Mouse (Mus musculus) forebrain, embryonic 12.5 days (tissue): ENCODE measurements around the gene Snx17. TPM values are rescaled to one million over a fixed set of nuclear protein-coding genes. Genes with fewer than 3 reads are reported as not detected.
"Not testable (repeated sequence)": the region's sequence is repeated elsewhere in the genome, so short reads cannot be mapped to it uniquely, and the experiment has no call there.

ENCODE experiments used
- ATAC-seq: fragments of 200-750 bp; cut with Nextera tagmentation; 2 replicates; pipeline ENCODE4 v1.8.0; 2017; ENCODE audit warnings: moderate TSS enrichment; ENCODE audit not compliant: low FRiP score
- H3K27ac ChIP-seq: fragments of 300-500 bp; sonication (generic); 2 replicates; pipeline ENCODE4 v1.5.1; 2016; ENCODE audit warnings: mild to moderate bottlenecking
- H3K27me3 ChIP-seq: fragments of 300-500 bp; sonication (generic); 2 replicates; pipeline ENCODE4 v1.6.1; 2016; ENCODE audit warnings: mild to moderate bottlenecking
- H3K36me3 ChIP-seq: fragments of 300-500 bp; sonication (generic); replicated peaks from 2 replicates; pipeline ENCODE4 v1.6.1; 2016; ENCODE audit warnings: mild to moderate bottlenecking
- H3K4me1 ChIP-seq: fragments of 300-500 bp; sonication (generic); 2 replicates; pipeline ENCODE4 v1.6.1; 2016
- H3K4me2 ChIP-seq: fragments of 300-500 bp; sonication (generic); 2 replicates; pipeline ENCODE4 v1.6.1; 2016; ENCODE audit warnings: mild to moderate bottlenecking, moderate library complexity
- H3K4me3 ChIP-seq: fragments of 300-500 bp; sonication (generic); replicated peaks from 2 replicates; pipeline ENCODE4 v1.5.1; 2016; ENCODE audit warnings: mild to moderate bottlenecking
- H3K9ac ChIP-seq: fragments of 300-500 bp; sonication (generic); 2 replicates; pipeline ENCODE4 v1.6.1; 2016; ENCODE audit warnings: mild to moderate bottlenecking
- H3K9me3 ChIP-seq: fragments of 300-500 bp; sonication (generic); 2 replicates; pipeline ENCODE4 v1.6.1; 2016
- WGBS: fragments of 180-500 bp; shearing (Covaris S2); methylation state at CpG from one replicate; pipeline ENCODE4 v1.1.7; 2016; 5-methylcytosine and 5-hydroxymethylcytosine counted together
- polyA plus RNA-seq: library from polyadenylated mRNA; unstranded; fragments of >200 nt; fragmentation: Nextera tagmentation; extraction: Ambion mirVana; gene quantifications from 2 replicates; pipeline ENCODE4 v1.2.1, GENCODE M21; 2016

Snx17 gene
- polyA plus RNA-seq, 1 experiment from 2014 or later = 141 TPM

DNA sequence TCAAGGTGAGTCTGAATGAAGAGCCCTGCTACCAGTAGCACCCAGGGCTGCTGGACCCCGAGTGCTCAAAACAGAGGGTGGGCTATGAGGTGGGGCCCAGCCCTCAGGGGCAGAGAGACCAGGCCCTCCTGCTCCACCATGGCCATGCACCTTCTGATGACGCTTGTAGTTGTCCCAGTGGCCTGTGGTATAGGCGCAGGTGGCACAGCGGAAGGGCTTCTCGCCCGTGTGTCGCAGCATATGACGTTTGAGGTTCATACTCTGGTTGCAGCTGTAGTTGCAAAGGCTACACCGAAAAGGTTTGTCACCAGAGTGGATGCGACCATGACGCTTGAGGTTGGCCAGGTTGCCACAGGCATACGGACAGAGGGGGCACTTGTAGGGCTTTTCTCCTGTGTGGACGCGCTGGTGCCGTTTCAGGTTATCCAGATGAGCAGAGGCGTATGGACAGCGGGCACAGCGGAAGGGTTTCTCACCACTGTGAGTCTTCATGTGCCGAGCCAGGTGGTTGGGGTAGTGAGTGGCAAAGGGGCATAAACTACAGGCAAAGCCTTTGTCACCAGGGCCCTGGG is 6.4 kb downstream of the Snx17 start:
- WGBS = 90% methylated on average over 19 of the region's 19 CpGs

DNA sequence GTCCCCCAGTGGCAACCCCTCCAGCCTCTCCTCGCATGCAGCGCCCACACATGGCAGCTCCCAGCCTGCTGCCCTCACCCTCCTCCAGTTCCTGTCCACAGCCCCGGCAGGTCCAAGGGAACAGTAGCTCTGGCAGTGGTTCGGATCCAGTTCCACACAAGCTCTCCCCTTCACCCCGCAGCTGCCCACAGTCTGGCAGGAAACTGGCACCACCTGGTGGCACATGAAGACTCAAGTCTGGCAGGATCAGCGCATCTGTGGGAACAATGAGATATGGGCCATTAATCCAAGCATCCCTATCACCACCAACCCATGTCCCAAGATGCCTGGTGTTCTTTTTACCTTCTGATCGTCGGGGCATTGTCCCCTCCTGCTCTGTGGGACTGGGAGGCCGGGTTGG is 6.9 kb downstream of the Snx17 start:
- H3K27me3 ChIP-seq = no peaks in the 10 kb centered on the region
- no peak for ATAC-seq
- H3K9me3 ChIP-seq = peaks cover 5% of the 10 kb centered on the region
- H3K4me3 ChIP-seq = peak overlapping the region; percentile 14
- H3K27ac ChIP-seq = peak overlapping the region; percentile 10; the same call in 1 of the 2 replicates
- 85% methylated on average over 9 of the region's 9 CpGs for WGBS
- H3K4me2 ChIP-seq = no peak overlapping the region
- no peak overlapping the region for H3K9ac ChIP-seq
- peaks cover 25% of the 10 kb centered on the region for H3K4me1 ChIP-seq
- H3K36me3 ChIP-seq = peaks cover 82% of the 10 kb centered on the region

More for the DNA sequence above, 6.4 kb downstream of the Snx17 start:
- ATAC-seq = no peak
- no peak overlapping the region for H3K4me2 ChIP-seq
- peaks cover 28% of the 10 kb centered on the region for H3K4me1 ChIP-seq
- 0 out of 2 replicates have a peak overlapping the region, but pooled peaks have one; percentile 10 for H3K27ac ChIP-seq
- H3K36me3 ChIP-seq = peaks cover 82% of the 10 kb centered on the region
- no peaks in the 10 kb centered on the region for H3K27me3 ChIP-seq
- H3K4me3 ChIP-seq = no peak overlapping the region
- peaks cover 5% of the 10 kb centered on the region for H3K9me3 ChIP-seq
- H3K9ac ChIP-seq = no peak overlapping the region

DNA sequence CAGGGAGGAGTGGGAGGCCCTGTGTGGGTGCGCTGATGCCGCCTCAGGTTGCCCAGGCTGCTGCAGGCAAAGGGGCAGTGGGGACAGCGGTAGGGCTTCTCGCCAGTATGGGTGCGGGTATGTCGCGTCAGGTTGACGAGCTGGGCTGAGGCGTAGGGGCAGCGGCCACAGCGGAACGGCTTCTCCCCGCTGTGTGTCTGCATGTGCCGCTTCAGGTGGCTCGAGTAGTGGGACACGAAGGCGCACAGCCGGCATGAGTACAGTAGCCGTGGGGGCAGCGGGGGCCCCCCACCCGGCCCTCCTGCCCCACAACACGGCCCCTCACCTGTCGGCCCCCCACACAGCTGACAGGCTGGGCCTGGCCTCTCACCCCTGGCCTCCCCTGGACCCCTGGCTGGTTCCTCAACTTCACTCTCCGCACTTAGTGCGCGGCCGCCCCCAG is 7.3 kb downstream of the Snx17 start:
- no peak overlapping the region for H3K9ac ChIP-seq
- H3K36me3 ChIP-seq = peaks cover 82% of the 10 kb centered on the region
- peak overlapping the region; percentile 10; the same call in 1 of the 2 replicates for H3K27ac ChIP-seq
- H3K4me1 ChIP-seq = peaks cover 25% of the 10 kb centered on the region
- no peak overlapping the region for H3K4me2 ChIP-seq
- no peak for ATAC-seq
- peak overlapping the region; percentile 14 for H3K4me3 ChIP-seq
- H3K9me3 ChIP-seq = peaks cover 5% of the 10 kb centered on the region
- no peaks in the 10 kb centered on the region for H3K27me3 ChIP-seq
- 90% methylated on average over 27 of the region's 27 CpGs for WGBS

DNA sequence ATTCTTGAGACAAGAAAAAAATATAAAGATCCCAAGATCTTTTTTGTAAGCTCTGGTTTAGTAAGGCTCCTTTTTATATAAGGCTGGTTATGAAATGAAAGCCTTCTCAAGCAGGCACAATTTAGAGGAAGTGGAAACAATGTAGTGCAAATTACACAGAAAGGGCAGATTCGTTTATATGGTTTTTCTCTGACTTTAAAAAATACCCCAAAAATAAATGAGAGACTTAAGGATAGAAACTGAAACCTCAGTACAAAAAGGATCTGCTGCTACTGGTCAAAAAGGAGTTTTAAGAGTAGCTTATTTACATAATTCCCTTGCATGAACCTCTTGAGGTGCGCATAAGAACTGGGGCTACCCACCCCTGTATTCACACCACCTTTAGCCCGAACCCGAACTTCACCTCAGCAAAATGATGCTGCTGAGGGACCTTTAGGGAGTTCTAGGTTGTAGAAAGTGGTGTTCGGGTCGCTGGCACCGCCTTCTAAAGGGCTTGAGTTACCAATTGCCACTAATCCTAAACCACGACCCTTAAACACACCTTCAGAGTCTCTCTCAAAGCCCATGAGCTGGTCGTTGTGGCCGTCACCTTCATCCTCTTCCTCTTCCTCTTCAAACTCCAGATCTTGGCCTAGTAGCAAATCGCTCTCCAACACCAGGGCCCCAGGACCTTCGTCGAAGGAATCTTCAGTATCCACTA is 8.2 kb downstream of the Snx17 start:
- 20% methylated on average over 13 of the region's 13 CpGs for WGBS
- no peaks in the 10 kb centered on the region for H3K27me3 ChIP-seq
- peak overlapping the region; percentile 88 for H3K4me3 ChIP-seq
- peak overlapping the region; percentile 79 for H3K27ac ChIP-seq
- H3K4me1 ChIP-seq = peaks cover 25% of the 10 kb centered on the region
- peak overlapping the region; percentile 90 for H3K9ac ChIP-seq
- peaks cover 5% of the 10 kb centered on the region for H3K9me3 ChIP-seq
- ATAC-seq = no peak
- H3K36me3 ChIP-seq = peaks cover 81% of the 10 kb centered on the region
- H3K4me2 ChIP-seq = peak overlapping the region; percentile 83

DNA sequence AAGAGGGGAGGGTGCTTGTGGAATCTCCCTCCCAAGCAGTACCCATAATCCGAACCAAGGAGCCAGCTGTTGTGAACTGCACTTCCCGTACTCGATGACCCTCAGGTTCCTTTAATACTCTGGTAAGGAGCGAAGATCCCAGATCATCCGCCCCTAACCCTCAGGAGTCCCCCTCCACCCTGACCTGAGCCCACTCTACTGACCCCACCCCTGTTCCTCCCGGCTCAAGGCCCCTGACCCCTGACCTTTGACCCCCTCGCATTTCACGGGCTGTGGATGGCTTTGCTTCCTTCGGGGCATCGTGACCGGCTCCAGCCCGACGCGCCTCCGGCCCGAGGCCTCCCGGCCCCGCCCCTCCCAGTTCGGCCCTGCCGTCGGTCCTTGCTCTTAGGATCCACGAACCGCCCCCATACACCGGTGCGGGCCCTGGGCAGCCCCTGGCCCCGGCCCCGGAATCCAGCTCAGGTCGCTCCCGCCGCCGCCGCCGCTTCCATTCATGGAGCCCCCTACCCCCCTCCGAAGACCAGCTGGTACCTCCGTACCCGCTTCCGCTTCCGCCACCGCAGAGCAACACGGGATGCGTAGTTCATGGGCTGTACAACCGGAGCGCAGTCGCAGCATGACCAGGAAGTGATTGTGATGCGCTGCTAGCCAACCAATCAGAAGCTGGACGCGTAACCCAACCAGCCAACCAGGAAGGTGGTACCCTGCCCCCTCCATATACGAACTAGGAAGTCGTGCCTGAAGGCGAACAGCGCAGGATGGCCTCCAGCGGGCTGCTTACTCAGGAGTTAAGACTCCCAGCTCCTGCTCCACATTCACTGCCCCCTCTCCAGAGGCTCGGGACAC is 8.9 kb downstream of the Snx17 start, which contains the start of gene Zfp513:
Gene Zfp513 (minus strand): TSS at position 562 of the 849 bp plus-strand sequence.
- peak within 1 kb of the TSS; percentile 83 for H3K4me2 ChIP-seq
- H3K27me3 ChIP-seq = no peaks in the 10 kb centered on the region
- peaks cover 5% of the 10 kb centered on the region for H3K9me3 ChIP-seq
- ATAC-seq = peak; percentile 97
- peaks cover 79% of the 10 kb centered on the region for H3K36me3 ChIP-seq
- H3K27ac ChIP-seq = peak within 1 kb of the TSS; percentile 79
- WGBS = under 1% methylated on average over 52 of the region's 53 CpGs
- peaks cover 25% of the 10 kb centered on the region for H3K4me1 ChIP-seq
- peak within 1 kb of the TSS; percentile 90 for H3K9ac ChIP-seq
- H3K4me3 ChIP-seq = peak within 1 kb of the TSS; percentile 88

DNA sequence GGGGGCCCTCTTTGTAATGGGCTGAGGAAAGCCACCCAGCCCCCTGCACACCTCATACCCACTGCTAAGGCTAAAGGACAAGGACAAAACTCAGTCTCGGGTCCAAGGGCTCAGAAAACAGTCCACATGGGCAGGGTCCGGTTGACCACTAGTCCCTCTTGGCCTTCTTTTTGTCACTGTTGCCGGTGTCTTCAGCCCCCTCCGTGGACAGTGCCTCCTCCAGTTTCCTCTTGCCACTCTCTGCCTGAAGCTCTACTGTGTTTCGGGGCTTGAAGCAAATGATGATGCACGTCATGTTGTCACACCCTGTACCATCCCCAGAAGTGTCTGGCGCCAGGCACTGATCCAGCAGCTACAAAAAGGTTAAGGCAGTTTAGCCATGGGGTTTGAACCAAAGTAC is 9.9 kb downstream of the Snx17 start:
- 80% methylated on average over 7 of the region's 7 CpGs for WGBS
- H3K9ac ChIP-seq = peak overlapping the region; percentile 31
- no peaks in the 10 kb centered on the region for H3K27me3 ChIP-seq
- peak overlapping the region; percentile 83 for H3K4me2 ChIP-seq
- H3K9me3 ChIP-seq = peaks cover 5% of the 10 kb centered on the region
- peak overlapping the region; percentile 79 for H3K27ac ChIP-seq
- peaks cover 79% of the 10 kb centered on the region for H3K36me3 ChIP-seq
- no peak for ATAC-seq
- peak overlapping the region; percentile 88 for H3K4me3 ChIP-seq
- peaks cover 25% of the 10 kb centered on the region for H3K4me1 ChIP-seq

DNA sequence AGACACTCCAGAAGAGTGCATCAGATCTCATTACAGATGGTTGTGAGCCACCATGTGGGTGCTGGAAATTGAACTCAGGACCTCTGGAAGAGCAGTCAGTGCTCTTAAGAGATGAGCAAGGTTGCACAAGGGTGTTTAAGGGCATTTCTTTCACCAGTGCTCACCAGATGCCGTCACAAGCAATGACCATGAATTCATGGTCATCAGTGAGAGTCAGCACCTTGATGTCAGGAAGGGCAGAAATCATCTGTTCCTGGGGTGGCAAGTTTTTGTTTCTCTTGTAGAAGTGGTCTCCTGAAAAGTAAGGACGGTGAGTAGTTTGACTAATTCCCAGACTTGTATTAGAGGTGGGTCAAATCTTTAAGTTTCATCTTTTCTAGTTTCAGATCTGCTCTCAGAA is 10.8 kb downstream of the Snx17 start:
- Histone ChIP-seq H3K4me2 (no peak overlapping the region), H3K4me1 (peaks cover 25% of the 10 kb centered on the region), H3K27me3 (no peaks in the 10 kb centered on the region), H3K27ac (no peak overlapping the region), H3K9ac (no peak overlapping the region), H3K36me3 (peaks cover 78% of the 10 kb centered on the region), H3K9me3 (peaks cover 5% of the 10 kb centered on the region), H3K4me3 (no peak overlapping the region)
- 92% methylated on average over 2 of the region's 2 CpGs for WGBS
- no peak for ATAC-seq

DNA sequence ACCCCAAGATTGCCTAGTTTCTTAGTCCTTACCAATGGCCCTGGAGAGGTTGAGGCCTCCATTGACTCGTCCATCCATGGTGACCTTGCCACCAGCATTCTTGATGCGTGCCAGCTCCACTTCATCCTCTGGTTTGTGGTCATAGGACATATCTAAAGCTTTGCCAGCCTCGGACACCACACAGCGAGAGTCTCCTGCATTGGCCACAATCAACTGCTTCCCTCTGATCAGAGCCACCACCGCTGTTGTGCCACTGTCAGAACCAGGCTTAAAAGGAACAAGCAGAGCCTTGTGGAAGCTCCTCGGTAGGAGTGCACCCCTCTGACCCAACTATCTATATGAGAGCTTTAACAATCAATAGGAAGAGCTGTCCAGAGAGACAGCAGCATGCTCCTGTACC is 11.4 kb downstream of the Snx17 start:
- Histone ChIP-seq H3K4me2 (no peak overlapping the region), H3K4me1 (peaks cover 25% of the 10 kb centered on the region), H3K36me3 (peaks cover 72% of the 10 kb centered on the region), H3K4me3 (no peak overlapping the region), H3K9me3 (peaks cover 5% of the 10 kb centered on the region), H3K27me3 (no peaks in the 10 kb centered on the region), H3K9ac (no peak overlapping the region), H3K27ac (no peak overlapping the region)
- WGBS = 96% methylated on average over 6 of the region's 6 CpGs
- no peak for ATAC-seq

DNA sequence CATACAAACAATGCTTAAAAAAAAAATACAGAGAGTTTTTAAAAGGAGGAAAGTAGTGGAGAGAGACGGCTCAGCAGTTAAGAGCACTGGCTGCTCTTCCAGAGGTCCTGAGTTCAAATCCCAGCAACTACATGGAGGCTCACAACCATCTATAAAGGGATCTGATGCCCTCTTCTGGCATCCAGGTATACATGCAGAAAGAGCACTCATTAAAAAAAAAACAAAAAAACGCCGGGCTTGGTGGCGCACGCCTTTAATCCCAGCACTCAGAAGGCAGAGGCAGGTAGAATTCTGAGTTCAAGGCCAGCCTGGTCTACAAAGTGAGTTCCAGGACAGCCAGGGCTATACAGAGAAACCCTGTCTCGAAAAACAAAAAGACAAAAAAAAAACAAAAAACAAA is 23.5 kb downstream of the Snx17 start:
- H3K4me2 ChIP-seq, H3K9ac ChIP-seq, H3K4me3 ChIP-seq, ATAC-seq, H3K27me3 ChIP-seq, H3K27ac ChIP-seq, H3K36me3 ChIP-seq, H3K9me3 ChIP-seq, H3K4me1 ChIP-seq: not testable (repeated sequence)
- WGBS = 94% methylated on average over 6 of the region's 6 CpGs

DNA sequence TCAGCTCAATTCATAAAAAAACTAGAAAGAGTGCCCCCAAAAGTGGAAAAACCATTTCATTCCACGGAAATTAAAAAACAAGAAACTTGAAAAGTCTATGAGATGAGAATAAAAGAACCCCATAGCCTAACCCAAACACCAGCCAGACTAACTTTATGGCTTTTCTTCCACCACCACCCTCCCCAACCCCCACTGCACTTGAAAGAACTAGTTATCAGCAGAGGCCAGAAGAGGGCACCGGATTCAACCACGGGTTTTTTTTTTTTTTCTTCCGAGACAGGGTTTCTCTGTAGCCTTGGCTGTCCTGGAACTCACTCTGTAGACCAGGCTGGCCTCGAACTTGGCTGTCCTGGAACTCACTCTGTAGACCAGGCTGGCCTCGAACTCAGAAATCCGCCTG is 25.3 kb downstream of the Snx17 start:
- Histone ChIP-seq H3K9me3 (no peaks in the 10 kb centered on the region), H3K27ac (no peak overlapping the region), H3K36me3 (no peaks in the 10 kb centered on the region), H3K4me1 (peaks cover 9% of the 10 kb centered on the region), H3K27me3 (no peaks in the 10 kb centered on the region), H3K9ac (no peak overlapping the region), H3K4me2 (no peak overlapping the region), H3K4me3 (no peak overlapping the region)
- WGBS = 74% methylated on average over 7 of the region's 7 CpGs
- no peak for ATAC-seq

DNA sequence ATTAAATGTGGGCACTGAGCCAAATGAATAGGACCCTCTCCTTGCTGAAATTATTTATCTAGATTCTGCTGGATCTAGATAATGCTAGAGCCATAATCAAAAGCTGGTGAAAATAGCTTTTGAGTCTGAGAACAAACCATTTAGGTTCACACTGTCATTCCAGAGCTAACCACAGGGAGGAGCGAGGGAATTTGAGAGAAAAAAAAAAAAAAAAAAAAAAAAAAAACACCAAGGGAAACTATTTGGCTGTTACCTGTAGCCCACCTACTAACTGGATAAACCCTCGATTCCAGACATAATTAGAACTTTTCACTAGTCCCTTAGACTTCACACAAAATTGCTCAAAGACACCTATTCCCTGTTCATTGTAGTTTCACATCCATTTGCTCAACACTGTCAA is 26.0 kb downstream of the Snx17 start:
- peak overlapping the region; percentile 98 for H3K4me3 ChIP-seq
- H3K4me1 ChIP-seq = peaks cover 9% of the 10 kb centered on the region
- H3K9me3 ChIP-seq = no peaks in the 10 kb centered on the region
- H3K27ac ChIP-seq = no peak overlapping the region
- WGBS = 0% methylated on average over 2 of the region's 2 CpGs
- no peaks in the 10 kb centered on the region for H3K36me3 ChIP-seq
- no peak overlapping the region for H3K9ac ChIP-seq
- H3K4me2 ChIP-seq = peak overlapping the region; percentile 77
- no peak for ATAC-seq
- H3K27me3 ChIP-seq = no peaks in the 10 kb centered on the region

DNA sequence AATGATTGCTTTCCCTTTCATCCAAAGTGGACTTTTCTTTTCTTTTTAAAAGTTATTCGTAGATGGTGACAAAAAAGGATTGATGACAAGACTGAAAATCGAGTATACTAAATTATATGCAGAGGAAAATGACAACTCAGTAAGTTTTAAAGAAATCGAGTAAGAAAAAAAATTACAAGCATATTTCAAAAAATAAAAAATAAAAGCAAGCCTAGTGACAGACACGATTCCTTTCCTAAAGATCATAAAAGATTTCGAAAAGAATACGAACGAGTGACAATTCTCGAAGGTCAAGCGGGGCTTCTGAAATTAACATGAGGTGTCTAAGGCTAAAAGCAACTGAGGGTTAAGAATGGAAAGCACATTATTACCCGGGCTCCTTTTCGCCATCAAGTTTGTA is 26.4 kb downstream of the Snx17 start:
- no peaks in the 10 kb centered on the region for H3K27me3 ChIP-seq
- H3K9ac ChIP-seq = peak overlapping the region; percentile 90
- no peaks in the 10 kb centered on the region for H3K36me3 ChIP-seq
- H3K27ac ChIP-seq = peak overlapping the region; percentile 93
- no peaks in the 10 kb centered on the region for H3K9me3 ChIP-seq
- peak overlapping the region; percentile 77 for H3K4me2 ChIP-seq
- whole genome bisulfite sequencing = 3% methylated on average over 11 of the region's 11 CpGs
- H3K4me3 ChIP-seq = peak overlapping the region; percentile 98
- peaks cover 9% of the 10 kb centered on the region for H3K4me1 ChIP-seq
- ATAC-seq = no peak
